Mouse (Mus musculus) brain, embryonic 14.5 days (tissue): ENCODE measurements around the gene Ikzf4.

ENCODE experiments used
- CTCF ChIP-seq: fragments of 200-500 bp; IDR thresholded peaks from 2 replicates; pipeline ENCODE4 v1.5.1; 2012; ENCODE audit warnings: inconsistent platforms, mild to moderate bottlenecking, moderate library complexity, borderline replicate concordance; ENCODE audit not compliant: insufficient read depth, insufficient read length; ENCODE audit errors: extremely low read depth
- POLR2A ChIP-seq: fragments of 200-500 bp; IDR thresholded peaks from 2 replicates; pipeline ENCODE4 v1.6.1; 2012; ENCODE audit warnings: mild to moderate bottlenecking, inconsistent platforms, borderline replicate concordance; ENCODE audit not compliant: poor library complexity, insufficient read depth, insufficient read length, severe bottlenecking; ENCODE audit errors: extremely low read depth

- no peak for TF ChIP-seq CTCF
- no peak for TF ChIP-seq POLR2A
Measured at GRCm38 (mm10) chr10:128665806-128666205, 20.0 kb upstream of the Ikzf4 start.
